Mouse (Mus musculus): ENCODE measurements around the gene Hist1h3c. TPM values are rescaled to one million over a fixed set of nuclear protein-coding genes. Genes with fewer than 3 reads are reported as not detected.
A peak's percentile ranks its signal among the peaks of the same experiment; 100 is the strongest.
"Not testable (repeated sequence)": the region's sequence is repeated elsewhere in the genome, so short reads cannot be mapped to it uniquely, and the experiment has no call there.

The Hist1h3c gene
- total RNA-seq, 1 experiment from 2014 or later, result 801 TPM

GRCm38 (mm10) chr13:23742007-23742406 is 3.4 kb downstream of the Hist1h3c start:
- ATAC-seq (replicated peaks; ENCODE audit: low read depth, poor library complexity, severe bottlenecking), result no peak

- ATAC-seq (replicated peaks; ENCODE audit: low read depth, poor library complexity, severe bottlenecking), result no peak
These were observed 4.5 kb downstream of the Hist1h3c start for GRCm38 (mm10) chr13:23740910-23741309.

- no peak for ATAC-seq (replicated peaks; ENCODE audit: low read depth, poor library complexity, severe bottlenecking)
These were observed 5.1 kb downstream of the Hist1h3c start for GRCm38 (mm10) chr13:23740256-23740840.

- ATAC-seq (replicated peaks; ENCODE audit: low read depth, poor library complexity, severe bottlenecking), result peak; percentile 29; the same call in 1 of the 2 replicates
These were observed 5.5 kb downstream of the Hist1h3c start for GRCm38 (mm10) chr13:23739922-23740252.

DNA sequence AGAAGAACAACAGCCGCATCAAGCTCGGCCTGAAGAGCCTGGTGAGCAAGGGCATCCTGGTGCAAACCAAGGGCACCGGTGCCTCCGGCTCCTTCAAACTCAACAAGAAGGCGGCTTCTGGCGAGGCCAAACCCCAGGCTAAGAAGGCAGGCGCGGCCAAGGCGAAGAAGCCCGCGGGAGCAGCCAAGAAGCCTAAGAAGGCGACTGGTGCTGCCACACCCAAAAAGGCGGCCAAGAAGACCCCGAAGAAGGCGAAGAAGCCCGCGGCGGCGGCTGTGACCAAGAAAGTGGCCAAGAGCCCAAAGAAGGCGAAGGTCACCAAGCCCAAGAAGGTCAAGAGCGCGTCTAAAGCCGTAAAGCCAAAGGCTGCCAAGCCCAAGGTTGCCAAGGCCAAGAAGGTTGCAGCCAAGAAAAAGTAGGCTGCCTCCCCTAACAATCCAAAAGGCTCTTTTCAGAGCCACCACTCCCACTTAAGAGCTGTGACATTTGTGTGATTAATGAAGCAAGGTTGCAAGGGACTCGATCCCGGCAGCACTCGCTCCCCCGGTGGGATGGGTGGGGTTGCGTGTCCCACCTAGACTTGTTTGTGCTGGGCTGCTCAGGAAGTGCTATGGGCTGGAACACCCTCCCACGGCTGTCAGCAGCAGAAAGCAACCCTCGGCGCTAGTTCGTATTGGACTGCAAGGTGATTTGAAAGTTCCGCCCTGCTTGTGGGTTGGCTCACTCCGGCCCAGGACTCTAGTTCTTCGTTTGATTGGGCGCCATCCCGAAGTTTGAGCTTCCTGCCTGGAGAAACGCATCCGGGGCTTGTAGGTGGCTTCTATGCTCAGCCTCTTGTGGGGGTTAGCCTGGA is 6.1 kb downstream of the Hist1h3c start:
- ATAC-seq (replicated peaks; ENCODE audit: low read depth, poor library complexity, severe bottlenecking), result peak; percentile 70

DNA sequence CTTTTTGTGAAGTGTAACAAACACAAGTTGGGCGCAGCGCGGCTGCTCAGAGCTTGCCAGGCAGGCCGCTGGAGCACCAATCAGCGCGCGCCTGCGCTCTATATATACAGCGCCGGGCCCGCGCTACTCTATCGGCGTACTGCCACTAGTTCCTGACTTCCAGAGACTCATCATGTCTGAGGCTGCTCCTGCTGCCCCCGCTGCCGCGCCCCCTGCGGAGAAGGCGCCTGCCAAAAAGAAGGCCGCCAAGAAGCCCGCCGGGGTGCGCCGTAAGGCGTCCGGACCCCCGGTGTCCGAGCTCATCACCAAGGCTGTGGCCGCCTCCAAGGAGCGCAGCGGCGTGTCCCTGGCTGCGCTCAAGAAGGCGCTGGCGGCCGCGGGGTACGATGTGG is 6.7 kb downstream of the Hist1h3c start, which contains the start of gene Hist1h1c:
Hist1h1c (plus strand) TSS at position 132 of the 392 bp plus-strand sequence.
- ATAC-seq (replicated peaks; ENCODE audit: low read depth, poor library complexity, severe bottlenecking), result peak; percentile 66

DNA sequence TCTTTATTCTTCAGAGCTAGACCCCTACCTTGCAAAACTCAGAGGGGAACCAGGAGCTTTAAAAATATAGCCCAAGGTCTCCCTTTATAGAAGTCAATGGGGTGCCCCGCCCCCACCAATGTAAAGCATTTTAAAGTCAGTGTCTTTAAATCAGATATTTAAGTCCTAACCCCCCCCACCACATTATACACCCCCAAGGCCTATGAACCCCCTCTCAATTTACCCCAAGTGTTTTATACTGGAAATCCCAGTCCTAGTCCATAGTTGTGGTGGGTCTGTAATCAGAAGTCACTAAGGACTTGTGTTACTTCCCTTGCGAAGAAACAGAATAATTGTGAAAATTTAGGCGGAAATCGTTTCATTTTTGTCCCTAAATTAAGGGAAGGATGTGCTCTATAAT is 7.4 kb downstream of the Hist1h3c start:
- ATAC-seq (replicated peaks; ENCODE audit: low read depth, poor library complexity, severe bottlenecking), result no peak

DNA sequence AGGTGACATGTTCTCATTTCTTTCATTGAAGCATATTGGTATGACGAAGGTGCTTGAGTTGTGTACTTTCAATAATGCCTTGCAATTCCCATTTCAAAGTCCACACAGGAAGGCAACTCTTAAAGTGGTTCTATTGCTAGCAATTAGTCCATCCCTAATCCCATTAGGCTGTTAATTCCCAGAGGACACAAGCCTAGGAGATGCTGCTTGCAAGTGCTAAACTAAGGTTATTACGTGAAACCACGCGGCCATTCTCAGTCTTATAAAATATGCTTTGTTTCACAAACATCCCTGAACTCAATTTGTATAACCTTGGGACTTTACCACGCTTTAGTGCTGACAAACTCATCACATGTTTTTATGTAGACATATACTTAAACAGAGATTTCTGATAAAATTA is 8.3 kb downstream of the Hist1h3c start:
- ATAC-seq (replicated peaks; ENCODE audit: low read depth, poor library complexity, severe bottlenecking), result no peak

GRCm38 (mm10) chr13:23732156-23732804 is 13.1 kb downstream of the Hist1h3c start:
- ATAC-seq (replicated peaks; ENCODE audit: low read depth, poor library complexity, severe bottlenecking), result peak; percentile 69

DNA sequence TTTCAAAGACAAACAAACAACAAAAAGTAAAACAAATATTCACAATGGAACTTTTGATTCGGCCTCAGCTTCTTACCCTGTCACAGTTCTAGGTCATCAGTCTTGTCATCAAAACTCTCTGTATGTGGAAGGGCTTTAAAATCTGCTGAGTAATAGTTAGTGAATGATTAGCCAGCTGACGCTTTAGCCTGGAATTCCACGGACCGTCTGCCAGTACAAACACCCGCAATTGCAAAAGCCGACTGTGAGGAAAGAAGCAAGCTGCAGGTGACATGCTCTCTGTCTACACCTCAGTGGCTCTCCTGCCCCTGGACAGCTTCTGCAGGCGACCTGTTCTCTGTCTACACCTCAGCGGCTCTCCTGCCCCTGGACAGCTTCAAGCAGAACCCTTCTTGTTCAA is 14.9 kb downstream of the Hist1h3c start:
- ATAC-seq (replicated peaks; ENCODE audit: low read depth, poor library complexity, severe bottlenecking), result no peak

DNA sequence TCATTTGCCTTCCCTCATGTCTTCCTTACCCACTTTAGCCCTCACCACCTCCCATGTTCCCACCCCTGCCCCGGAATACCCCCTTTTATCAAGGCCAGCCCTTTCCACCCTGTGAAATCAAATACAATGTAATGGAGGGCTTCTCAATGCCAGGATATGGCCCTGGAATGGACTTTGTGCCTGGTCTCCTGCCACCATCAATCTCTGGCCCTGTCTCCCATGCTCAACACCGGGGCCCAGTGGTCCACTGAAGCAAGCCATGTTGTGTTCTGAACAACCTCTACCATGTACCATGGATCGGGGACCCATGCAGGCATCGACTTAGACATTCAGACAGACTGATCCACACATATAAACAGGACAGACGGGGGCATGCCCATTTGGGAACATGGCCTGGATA is 15.7 kb downstream of the Hist1h3c start:
- ATAC-seq (replicated peaks; ENCODE audit: low read depth, poor library complexity, severe bottlenecking), result no peak

- peak; percentile 53 for ATAC-seq (replicated peaks; ENCODE audit: low read depth, poor library complexity, severe bottlenecking)
These were observed 16.2 kb downstream of the Hist1h3c start for GRCm38 (mm10) chr13:23729192-23729525.

DNA sequence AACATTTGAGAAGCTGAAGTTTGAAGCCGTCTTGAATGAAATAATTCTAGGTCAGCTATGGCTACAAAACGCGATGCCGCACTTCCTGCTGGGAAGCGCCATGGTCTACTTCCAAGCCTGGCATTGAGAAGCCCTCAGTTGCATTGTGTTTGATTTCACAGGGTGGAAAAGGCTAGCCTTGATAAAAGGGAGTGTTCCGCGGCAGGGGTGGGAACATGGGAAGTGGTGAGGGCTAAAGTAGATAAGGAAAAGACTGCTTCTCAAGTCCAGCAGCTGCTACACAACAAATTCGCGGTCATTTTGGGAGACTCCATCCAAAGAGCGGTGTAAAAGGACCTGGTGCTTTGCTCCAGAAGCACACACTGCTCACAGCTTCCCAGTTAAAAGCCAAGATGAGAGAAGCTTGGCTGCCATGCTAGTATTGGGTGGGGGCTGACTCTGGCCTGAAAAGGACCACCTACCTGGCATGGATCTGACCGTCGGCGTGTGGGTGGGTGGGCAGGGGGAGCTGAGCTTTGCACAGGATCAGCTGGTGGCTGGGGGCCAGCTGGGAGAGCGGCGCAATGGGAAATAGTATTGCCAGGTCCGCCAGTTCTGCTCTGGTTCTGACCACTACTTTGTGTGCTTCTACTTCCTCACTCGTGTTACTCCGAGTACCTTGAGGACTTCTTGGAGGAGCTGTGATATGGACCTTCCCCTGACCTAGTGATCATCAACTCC is 16.8 kb downstream of the Hist1h3c start:
- no peak; the same call in 1 of the 2 replicates for ATAC-seq (replicated peaks; ENCODE audit: low read depth, poor library complexity, severe bottlenecking)

- no peak for ATAC-seq (replicated peaks; ENCODE audit: low read depth, poor library complexity, severe bottlenecking)
These were observed 20.2 kb downstream of the Hist1h3c start for GRCm38 (mm10) chr13:23725213-23725612.

- ATAC-seq (replicated peaks; ENCODE audit: low read depth, poor library complexity, severe bottlenecking), result 0 out of 2 replicates have a peak, but pooled peaks have one; percentile 29
These were observed 21.2 kb downstream of the Hist1h3c start for GRCm38 (mm10) chr13:23724239-23724638.

DNA sequence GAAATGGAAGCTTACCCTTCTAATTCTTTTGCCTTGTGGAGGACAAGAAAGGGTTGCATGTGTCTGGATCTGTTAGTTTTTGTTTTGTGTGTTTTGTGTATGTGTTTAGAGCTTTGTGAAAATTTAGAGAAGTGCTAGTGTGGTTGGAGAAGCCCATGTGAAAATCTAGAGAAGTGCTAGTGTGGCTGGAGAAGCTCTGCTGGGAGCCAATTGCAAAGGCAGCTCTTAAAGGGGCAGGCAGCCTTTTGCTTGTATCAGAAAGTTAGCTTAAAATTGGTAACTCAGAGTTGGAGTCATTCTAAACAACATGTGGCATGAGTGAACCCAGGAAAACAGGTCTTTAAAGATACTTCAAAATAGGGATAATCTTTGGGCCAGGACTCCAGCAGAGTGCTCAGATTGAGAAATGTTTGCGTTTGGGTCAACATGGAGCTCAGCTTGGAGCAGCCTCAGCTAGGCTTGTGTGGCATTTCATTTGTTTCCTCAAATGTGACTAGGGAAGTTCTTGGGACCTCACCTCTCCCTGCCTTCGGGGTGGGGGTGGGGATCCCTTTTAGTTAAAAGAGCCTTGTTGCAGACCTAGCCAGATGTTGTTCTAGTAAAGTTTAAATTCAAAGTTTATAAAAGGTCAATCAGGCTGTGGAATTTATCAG is 27.7 kb downstream of the Hist1h3c start:
- ATAC-seq (replicated peaks; ENCODE audit: low read depth, poor library complexity, severe bottlenecking), result not testable (repeated sequence)

DNA sequence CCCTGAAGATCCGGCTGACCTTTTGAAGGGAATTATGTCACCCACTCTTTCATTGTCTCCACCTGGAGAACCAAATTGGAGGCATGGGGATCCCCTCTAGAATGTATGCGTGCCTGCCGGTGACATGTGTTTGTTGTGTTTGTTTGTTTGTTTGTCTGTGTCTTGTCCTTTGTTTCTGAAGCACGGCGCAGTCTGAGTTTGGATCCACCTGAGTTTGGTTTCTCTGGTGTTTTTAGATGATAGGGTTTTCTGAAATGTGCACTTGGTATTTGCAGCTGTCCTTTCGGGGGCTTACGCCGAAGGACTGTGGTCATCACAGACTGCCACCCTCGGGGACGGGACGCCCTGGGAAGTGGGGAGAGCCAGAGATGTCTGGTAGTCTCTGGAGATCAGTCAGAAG is 28.2 kb downstream of the Hist1h3c start:
- no peak for ATAC-seq (replicated peaks; ENCODE audit: low read depth, poor library complexity, severe bottlenecking)

DNA sequence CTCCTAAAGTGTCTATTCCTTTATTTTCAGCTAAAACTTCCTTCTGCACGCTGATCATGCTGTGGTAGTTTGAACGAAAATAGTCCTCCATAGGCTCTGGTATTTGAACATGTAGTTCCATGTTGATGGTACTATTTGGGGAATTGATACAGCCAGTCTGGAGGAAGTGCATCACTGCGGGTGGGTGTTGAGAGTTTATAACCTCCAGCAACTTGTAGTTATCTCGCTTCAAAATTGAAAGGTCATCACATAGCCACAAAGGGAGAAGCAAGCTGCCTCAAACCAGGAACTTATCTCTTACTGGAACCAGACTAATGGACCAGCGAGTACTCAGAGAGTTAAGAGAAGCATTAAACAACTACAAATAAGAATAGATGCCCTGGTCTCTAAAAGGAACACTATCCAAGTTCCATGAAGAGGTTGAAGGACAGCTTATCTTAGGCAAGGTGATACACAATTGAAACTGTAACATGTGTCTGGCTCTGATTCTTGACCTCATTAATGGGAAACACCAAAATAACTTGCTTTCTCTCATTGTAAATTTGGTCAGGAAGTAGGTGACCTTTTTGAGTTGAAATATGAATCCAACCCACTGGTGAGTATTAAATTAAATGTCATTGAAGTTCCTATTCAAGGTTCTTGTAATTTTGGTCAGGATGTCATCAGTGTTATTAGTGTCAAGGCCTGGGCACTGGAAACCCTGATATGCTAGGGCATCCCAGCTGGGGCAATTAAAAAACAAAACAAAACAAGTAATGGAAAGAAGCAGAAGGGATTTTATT is 28.9 kb downstream of the Hist1h3c start:
- peak; percentile 77 for ATAC-seq (replicated peaks; ENCODE audit: low read depth, poor library complexity, severe bottlenecking)

DNA sequence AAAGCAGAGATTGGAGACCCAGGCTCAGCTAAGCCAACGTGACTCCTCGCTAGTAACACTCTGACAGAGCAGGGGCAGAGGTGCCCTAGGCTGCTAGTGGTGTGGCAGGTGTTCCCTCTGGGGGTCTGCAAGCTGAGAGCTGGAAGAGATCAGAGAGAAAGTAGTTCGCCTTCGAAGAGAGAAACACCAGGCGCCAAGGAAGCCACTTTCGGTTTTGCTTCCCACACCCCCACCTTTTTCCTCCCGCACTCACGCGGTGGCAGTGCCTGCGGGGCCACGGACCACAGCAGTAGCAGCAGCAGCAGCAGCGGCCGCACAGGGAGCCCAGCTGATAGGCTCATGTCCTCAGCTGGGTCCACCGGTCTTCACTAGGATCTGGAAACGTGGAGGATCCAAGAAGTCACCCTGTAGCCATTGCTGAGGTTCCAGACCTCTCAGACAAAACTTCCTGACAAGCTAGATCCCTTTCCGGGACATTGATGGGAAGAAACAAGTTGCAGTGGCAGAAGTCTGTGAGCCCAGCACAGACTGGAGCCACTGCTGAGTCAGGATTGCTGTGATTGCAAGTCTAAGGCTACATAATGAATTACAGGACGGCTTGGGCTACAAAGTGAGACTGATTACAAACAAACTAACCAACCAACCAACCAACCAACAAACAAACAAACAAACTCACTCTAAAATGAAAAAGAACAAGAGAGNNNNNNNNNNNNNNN is 34.9 kb downstream of the Hist1h3c start, which contains the start of gene Hfe:
Hfe (minus strand) TSS at position 481 of the 716 bp plus-strand sequence.
- ATAC-seq (replicated peaks; ENCODE audit: low read depth, poor library complexity, severe bottlenecking), result peak; percentile 68

Data from common myeloid progenitor, adult 5-6 weeks (primary cell).